Mouse (Mus musculus): ENCODE results near the gene Slc25a35. TPM values are rescaled to one million over a fixed set of nuclear protein-coding genes. Genes with fewer than 3 reads are reported as not detected.

The Slc25a35 gene
- polyA plus RNA-seq, 1 experiment from 2014 or later, result 3.3 TPM

DNA sequence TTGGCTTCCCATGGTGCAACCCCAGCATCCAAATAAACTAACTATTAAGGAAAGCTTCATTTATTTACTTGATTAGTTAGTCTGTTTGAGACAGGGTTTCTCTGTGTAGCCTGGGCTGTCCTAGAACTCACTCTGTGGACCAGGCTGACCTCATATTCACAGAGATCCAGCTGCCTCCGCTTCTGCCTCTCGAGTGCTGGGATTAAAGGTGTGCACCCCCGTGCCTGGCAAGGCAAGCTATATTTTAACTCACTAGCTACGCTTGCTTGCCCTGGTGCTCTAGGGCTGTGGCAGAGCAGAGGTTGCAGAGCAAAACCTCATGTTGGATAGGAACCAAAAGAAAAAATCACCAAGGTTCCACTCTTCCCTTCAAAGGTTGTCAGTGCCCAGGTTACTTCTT, 27.4 kb upstream of the Slc25a35 start:
- Histone ChIP-seq H3K9me3 (ENCODE audit: control insufficient read depth, low read length) (no peaks in the 10 kb centered on the region), H3K27me3 (ENCODE audit: control insufficient read depth, insufficient read depth, low read depth, low read length) (no peaks in the 10 kb centered on the region), H3K9ac (ENCODE audit: low read length) (peak overlapping the region; percentile 73), H3K27ac (ENCODE audit: low read length) (no peak overlapping the region), H3K4me3 (ENCODE audit: low read length) (peak overlapping the region; percentile 61), H3K36me3 (ENCODE audit: control insufficient read depth, insufficient read depth, low read length) (0 out of 2 replicates have a peak, but pooled peaks cover 2% of the 10 kb centered on the region), H3K4me2 (ENCODE audit: low read depth, low read length) (peak overlapping the region; percentile 73), H3K4me1 (replicated peaks; ENCODE audit: control insufficient read depth, insufficient read depth, low read length) (peaks cover 5% of the 10 kb centered on the region; the same call in 1 of the 2 replicates)
- ATAC-seq (ENCODE audit: low read depth), result no peak
- 43% methylated on average over 4 of the region's 4 CpGs for WGBS

DNA sequence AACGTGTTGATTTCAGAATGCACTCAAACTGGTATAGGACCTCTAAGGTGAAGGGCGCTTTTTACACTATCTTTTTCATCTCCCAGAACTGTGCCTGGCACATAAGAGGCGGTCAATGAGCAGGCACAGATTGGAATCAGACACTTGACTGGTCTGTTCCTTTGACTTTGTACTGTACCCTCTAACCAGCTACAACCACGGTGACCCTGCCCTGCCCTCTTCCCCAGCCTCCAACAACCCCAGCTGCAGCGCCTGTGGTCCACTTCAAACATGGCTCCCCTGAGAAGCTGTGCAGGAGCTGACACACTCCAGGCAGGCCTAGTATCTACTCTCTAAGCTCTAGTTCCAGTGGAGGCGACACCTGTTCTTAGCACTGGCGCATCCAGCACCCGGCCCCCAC, 25.2 kb upstream of the Slc25a35 start:
- ATAC-seq (ENCODE audit: low read depth), result no peak
- WGBS, result 80% methylated on average over 8 of the region's 8 CpGs

DNA sequence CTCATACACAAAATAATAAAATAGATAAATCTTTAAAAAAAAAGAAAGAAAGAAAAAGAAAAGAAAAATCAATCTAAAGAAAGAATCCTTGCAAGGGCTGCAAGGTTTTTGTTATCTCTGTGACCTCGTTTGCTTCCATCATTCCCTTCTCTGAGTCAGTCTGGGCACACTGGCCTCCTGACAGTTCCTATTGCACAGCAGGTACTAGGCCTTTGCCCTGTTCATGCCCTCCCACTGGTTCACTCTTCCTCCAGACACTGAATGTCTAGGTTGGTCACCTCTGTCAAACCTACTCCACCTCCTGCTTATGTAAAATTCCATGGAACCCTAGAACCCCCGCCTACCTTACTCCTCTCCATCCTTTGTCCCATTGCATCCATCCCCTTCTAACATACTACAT, 22.7 kb upstream of the Slc25a35 start:
- Histone ChIP-seq H3K4me3 (ENCODE audit: low read length) (no peak overlapping the region), H3K36me3 (ENCODE audit: control insufficient read depth, insufficient read depth, low read length) (0 out of 2 replicates have a peak, but pooled peaks cover 2% of the 10 kb centered on the region), H3K4me1 (replicated peaks; ENCODE audit: control insufficient read depth, insufficient read depth, low read length) (peaks cover 5% of the 10 kb centered on the region; the same call in 1 of the 2 replicates), H3K9me3 (ENCODE audit: control insufficient read depth, low read length) (no peaks in the 10 kb centered on the region), H3K4me2 (ENCODE audit: low read depth, low read length) (no peak overlapping the region), H3K9ac (ENCODE audit: low read length) (no peak overlapping the region), H3K27ac (ENCODE audit: low read length) (no peak overlapping the region), H3K27me3 (ENCODE audit: control insufficient read depth, insufficient read depth, low read depth, low read length) (peaks cover 3% of the 10 kb centered on the region; the same call in 1 of the 2 replicates)
- WGBS, result 73% methylated on average over 2 of the region's 2 CpGs
- ATAC-seq (ENCODE audit: low read depth), result no peak

More for the DNA sequence above, 25.2 kb upstream of the Slc25a35 start:
- H3K4me2 ChIP-seq (ENCODE audit: low read depth, low read length), result no peak overlapping the region
- H3K9me3 ChIP-seq (ENCODE audit: control insufficient read depth, low read length), result no peaks in the 10 kb centered on the region
- H3K4me3 ChIP-seq (ENCODE audit: low read length), result no peak overlapping the region
- 0 out of 2 replicates have a peak, but pooled peaks cover 2% of the 10 kb centered on the region for H3K36me3 ChIP-seq (ENCODE audit: control insufficient read depth, insufficient read depth, low read length)
- peaks cover 5% of the 10 kb centered on the region; the same call in 1 of the 2 replicates for H3K4me1 ChIP-seq (replicated peaks; ENCODE audit: control insufficient read depth, insufficient read depth, low read length)
- no peak overlapping the region for H3K27ac ChIP-seq (ENCODE audit: low read length)
- no peak overlapping the region for H3K9ac ChIP-seq (ENCODE audit: low read length)
- H3K27me3 ChIP-seq (ENCODE audit: control insufficient read depth, insufficient read depth, low read depth, low read length), result peaks cover 2% of the 10 kb centered on the region; the same call in 1 of the 2 replicates

DNA sequence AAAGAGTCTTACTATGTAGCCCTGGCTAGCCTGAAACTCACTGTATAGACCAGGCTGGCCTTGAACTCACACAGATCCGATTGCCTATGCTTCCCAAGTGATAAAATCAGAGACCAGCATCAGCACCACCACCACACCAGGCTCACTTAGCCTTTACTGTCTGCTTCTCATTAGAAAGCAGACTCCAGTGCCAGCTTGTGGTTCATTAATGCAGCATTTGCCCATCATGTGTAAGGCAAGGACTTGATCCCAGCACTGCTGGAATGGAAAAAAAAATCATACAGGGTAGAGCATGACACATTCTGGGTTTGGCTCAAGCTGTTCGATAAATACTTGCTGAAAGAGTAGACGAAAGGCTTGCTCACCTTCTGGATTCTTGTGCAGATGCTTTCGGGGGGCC, 21.9 kb upstream of the Slc25a35 start:
- Histone ChIP-seq H3K4me1 (replicated peaks; ENCODE audit: control insufficient read depth, insufficient read depth, low read length) (no peaks in the 10 kb centered on the region), H3K9me3 (ENCODE audit: control insufficient read depth, low read length) (no peaks in the 10 kb centered on the region), H3K4me2 (ENCODE audit: low read depth, low read length) (no peak overlapping the region), H3K36me3 (ENCODE audit: control insufficient read depth, insufficient read depth, low read length) (0 out of 2 replicates have a peak, but pooled peaks cover 2% of the 10 kb centered on the region), H3K27me3 (ENCODE audit: control insufficient read depth, insufficient read depth, low read depth, low read length) (peaks cover 3% of the 10 kb centered on the region; the same call in 1 of the 2 replicates), H3K4me3 (ENCODE audit: low read length) (no peak overlapping the region), H3K27ac (ENCODE audit: low read length) (no peak overlapping the region), H3K9ac (ENCODE audit: low read length) (no peak overlapping the region)
- no peak for ATAC-seq (ENCODE audit: low read depth)
- WGBS, result 82% methylated on average over 4 of the region's 4 CpGs

DNA sequence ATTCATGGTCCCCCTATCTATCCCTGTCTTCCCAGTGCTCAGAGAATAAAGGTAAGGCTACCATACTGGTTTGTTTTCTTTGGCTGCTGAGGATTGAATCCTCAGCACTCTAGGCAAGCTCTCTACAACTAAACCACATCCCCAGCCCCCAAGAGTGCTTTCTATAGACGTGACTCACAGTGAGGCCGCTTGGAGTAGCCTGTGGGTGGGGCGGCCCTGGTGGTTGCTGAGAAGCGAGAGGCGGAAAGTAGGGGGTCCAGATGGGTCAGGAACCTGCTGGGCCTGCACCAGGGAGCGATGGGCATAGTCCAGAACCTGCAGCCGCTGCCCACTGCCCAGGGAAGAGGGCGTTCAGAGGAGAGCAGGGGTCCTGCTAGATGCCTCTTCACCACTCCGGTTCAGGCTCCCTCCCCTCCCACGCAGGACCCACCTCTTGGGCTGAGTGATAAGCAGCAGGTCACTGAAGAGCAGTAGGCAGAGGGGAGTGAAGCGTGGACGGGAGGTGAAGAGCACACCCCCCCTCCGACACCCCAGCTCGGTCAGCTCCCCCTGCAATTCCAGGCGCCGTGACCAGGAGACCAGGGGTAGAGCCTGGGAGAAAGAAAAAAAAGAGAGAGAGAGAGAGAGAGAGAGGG, 21.0 kb upstream of the Slc25a35 start:
- no peak overlapping the region for H3K27ac ChIP-seq (ENCODE audit: low read length)
- 0 out of 2 replicates have a peak overlapping the region, but pooled peaks have one; percentile 13 for H3K4me2 ChIP-seq (ENCODE audit: low read depth, low read length)
- 0 out of 2 replicates have a peak, but pooled peaks cover 2% of the 10 kb centered on the region for H3K36me3 ChIP-seq (ENCODE audit: control insufficient read depth, insufficient read depth, low read length)
- H3K9me3 ChIP-seq (ENCODE audit: control insufficient read depth, low read length), result no peaks in the 10 kb centered on the region
- peaks cover 5% of the 10 kb centered on the region; the same call in 1 of the 2 replicates for H3K27me3 ChIP-seq (ENCODE audit: control insufficient read depth, insufficient read depth, low read depth, low read length)
- WGBS, result 21% methylated on average over 16 of the region's 16 CpGs
- ATAC-seq (ENCODE audit: low read depth), result no peak
- H3K9ac ChIP-seq (ENCODE audit: low read length), result no peak overlapping the region
- no peaks in the 10 kb centered on the region for H3K4me1 ChIP-seq (replicated peaks; ENCODE audit: control insufficient read depth, insufficient read depth, low read length)
- H3K4me3 ChIP-seq (ENCODE audit: low read length), result no peak overlapping the region

DNA sequence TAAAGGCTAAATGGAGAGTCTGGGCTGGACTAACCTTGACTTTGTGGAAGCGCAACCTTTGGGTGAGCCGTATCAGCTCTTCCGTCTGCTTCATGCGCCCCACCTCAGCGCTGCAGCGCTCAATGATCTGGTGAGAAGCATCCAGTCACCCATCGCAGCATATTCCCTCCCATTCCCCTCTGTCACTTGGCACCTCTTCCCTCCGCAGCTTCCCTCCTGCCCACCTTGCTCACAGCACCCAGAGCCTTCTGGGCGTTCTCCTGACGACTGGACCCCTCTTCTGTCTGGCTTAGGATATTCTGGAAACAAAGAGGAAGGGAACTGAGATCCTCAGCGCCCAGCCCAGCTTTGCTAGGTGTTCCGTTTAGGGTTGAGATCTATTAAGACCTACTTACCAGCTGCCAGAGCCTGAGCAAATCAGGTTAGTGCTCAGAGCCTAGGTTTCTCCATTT, 20.4 kb upstream of the Slc25a35 start:
- Histone ChIP-seq H3K27me3 (ENCODE audit: control insufficient read depth, insufficient read depth, low read depth, low read length) (peaks cover 8% of the 10 kb centered on the region; the same call in 1 of the 2 replicates), H3K27ac (ENCODE audit: low read length) (no peak overlapping the region), H3K4me1 (replicated peaks; ENCODE audit: control insufficient read depth, insufficient read depth, low read length) (no peaks in the 10 kb centered on the region), H3K4me2 (ENCODE audit: low read depth, low read length) (no peak overlapping the region), H3K9me3 (ENCODE audit: control insufficient read depth, low read length) (no peaks in the 10 kb centered on the region), H3K4me3 (ENCODE audit: low read length) (no peak overlapping the region), H3K9ac (ENCODE audit: low read length) (no peak overlapping the region), H3K36me3 (ENCODE audit: control insufficient read depth, insufficient read depth, low read length) (0 out of 2 replicates have a peak, but pooled peaks cover 2% of the 10 kb centered on the region)
- 16% methylated on average over 12 of the region's 12 CpGs for WGBS
- ATAC-seq (ENCODE audit: low read depth), result no peak

DNA sequence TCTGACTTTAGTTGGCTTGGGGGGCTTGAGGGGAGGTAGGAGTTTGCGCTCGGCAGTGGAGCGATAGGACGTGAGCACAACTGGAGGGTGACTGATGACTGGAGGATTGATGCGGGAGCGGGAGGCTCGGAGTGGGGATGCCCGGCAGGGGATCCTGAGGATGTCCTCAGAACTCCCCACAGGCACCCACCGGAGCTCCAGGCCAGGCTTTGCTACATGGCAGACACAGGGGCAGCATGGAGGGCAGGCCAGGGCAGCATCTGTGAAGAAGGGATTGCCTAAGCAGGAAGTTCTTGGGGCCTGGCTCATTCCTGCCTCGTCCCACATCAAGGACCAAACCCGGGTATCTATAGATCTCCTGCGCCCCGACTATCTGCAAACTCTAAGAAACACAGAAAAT, 14.0 kb upstream of the Slc25a35 start:
- ATAC-seq (ENCODE audit: low read depth), result no peak
- Histone ChIP-seq H3K4me1 (replicated peaks; ENCODE audit: control insufficient read depth, insufficient read depth, low read length) (peaks cover 12% of the 10 kb centered on the region), H3K27ac (ENCODE audit: low read length) (no peak overlapping the region), H3K4me3 (ENCODE audit: low read length) (peak overlapping the region; percentile 52), H3K9ac (ENCODE audit: low read length) (peak overlapping the region; percentile 32; the same call in 1 of the 2 replicates), H3K9me3 (ENCODE audit: control insufficient read depth, low read length) (no peaks in the 10 kb centered on the region), H3K36me3 (ENCODE audit: control insufficient read depth, insufficient read depth, low read length) (no peaks in the 10 kb centered on the region), H3K27me3 (ENCODE audit: control insufficient read depth, insufficient read depth, low read depth, low read length) (peaks cover 33% of the 10 kb centered on the region), H3K4me2 (ENCODE audit: low read depth, low read length) (peak overlapping the region; percentile 74)
- WGBS, result 7% methylated on average over 13 of the region's 13 CpGs

DNA sequence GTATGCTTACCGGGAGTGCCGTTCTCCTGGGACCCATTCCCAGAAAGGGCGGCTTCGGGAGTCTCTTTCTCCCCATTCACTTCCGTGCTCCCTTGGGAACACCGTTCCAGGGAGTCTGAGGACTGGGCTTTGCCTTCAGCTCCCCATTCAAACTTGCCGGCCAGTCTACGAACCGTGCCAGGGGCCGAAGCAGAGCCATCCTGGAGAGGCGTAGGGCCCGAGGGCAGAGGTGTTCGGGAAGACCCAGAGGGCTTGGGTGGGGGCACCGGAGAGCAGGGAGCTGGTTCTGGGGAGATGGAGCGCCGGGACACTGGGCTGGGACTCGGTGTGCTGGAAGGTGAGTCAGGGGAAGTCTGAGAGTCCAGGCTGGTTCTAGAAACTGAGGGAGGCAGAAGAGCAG, 13.5 kb upstream of the Slc25a35 start:
- H3K27me3 ChIP-seq (ENCODE audit: control insufficient read depth, insufficient read depth, low read depth, low read length), result peaks cover 33% of the 10 kb centered on the region
- no peaks in the 10 kb centered on the region for H3K9me3 ChIP-seq (ENCODE audit: control insufficient read depth, low read length)
- WGBS, result 2% methylated on average over 17 of the region's 17 CpGs
- no peak overlapping the region for H3K27ac ChIP-seq (ENCODE audit: low read length)
- peak overlapping the region; percentile 63 for H3K9ac ChIP-seq (ENCODE audit: low read length)
- peaks cover 12% of the 10 kb centered on the region for H3K4me1 ChIP-seq (replicated peaks; ENCODE audit: control insufficient read depth, insufficient read depth, low read length)
- H3K36me3 ChIP-seq (ENCODE audit: control insufficient read depth, insufficient read depth, low read length), result no peaks in the 10 kb centered on the region
- ATAC-seq (ENCODE audit: low read depth), result no peak
- H3K4me3 ChIP-seq (ENCODE audit: low read length), result peak overlapping the region; percentile 52
- H3K4me2 ChIP-seq (ENCODE audit: low read depth, low read length), result peak overlapping the region; percentile 74

DNA sequence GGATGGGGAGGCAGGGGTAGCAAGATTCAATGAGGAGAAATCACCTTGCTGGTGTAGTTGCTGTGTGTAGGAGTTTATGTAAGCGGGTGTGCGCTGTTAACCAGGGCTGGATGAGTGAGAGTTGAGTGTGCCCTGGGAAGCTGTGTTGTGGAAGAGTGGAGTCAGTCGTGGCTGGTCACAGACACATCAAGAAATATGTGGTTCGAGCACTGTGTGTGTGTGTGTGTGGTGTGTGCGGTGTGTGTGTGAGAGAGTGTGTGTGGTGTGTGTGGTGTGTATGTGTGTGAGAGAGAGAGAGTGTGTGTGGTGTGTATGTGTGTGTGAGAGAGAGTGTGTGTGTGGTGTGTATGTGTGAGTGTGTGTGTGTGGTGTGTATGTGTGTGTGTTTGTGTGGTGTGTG, 12.5 kb upstream of the Slc25a35 start:
- peak overlapping the region; percentile 52 for H3K4me3 ChIP-seq (ENCODE audit: low read length)
- 59% methylated on average over 5 of the region's 5 CpGs for WGBS

More for the DNA sequence above, 12.5 kb upstream of the Slc25a35 start:
- Histone ChIP-seq H3K27me3 (ENCODE audit: control insufficient read depth, insufficient read depth, low read depth, low read length) (peaks cover 33% of the 10 kb centered on the region), H3K4me1 (replicated peaks; ENCODE audit: control insufficient read depth, insufficient read depth, low read length) (peaks cover 12% of the 10 kb centered on the region), H3K4me2 (ENCODE audit: low read depth, low read length) (peak overlapping the region; percentile 74), H3K9me3 (ENCODE audit: control insufficient read depth, low read length) (no peaks in the 10 kb centered on the region), H3K36me3 (ENCODE audit: control insufficient read depth, insufficient read depth, low read length) (no peaks in the 10 kb centered on the region), H3K9ac (ENCODE audit: low read length) (no peak overlapping the region), H3K27ac (ENCODE audit: low read length) (no peak overlapping the region)
- no peak for ATAC-seq (ENCODE audit: low read depth)
